Mouse (Mus musculus): ENCODE data around the gene Spata46. TPM values are rescaled to one million over a fixed set of nuclear protein-coding genes. Genes with fewer than 3 reads are reported as not detected.

The Spata46 gene
- not detected for polyA plus RNA-seq (2012; fragmentation: generic; extraction: Trizol)

GRCm38 (mm10) chr1:170308503-170308902, at the start of gene Spata46:
Spata46 (plus strand) TSS chr1:170308803.

GRCm38 (mm10) chr1:170277016-170277415, 31.6 kb upstream of the Spata46 start, which contains the start of gene Sh2d1b1:
Sh2d1b1 (plus strand) TSS chr1:170277320.

GRCm38 (mm10) chr1:170306232-170306631, 2.4 kb upstream of the Spata46 start, which contains the start of gene Gm7694:
Gm7694 (minus strand) TSS chr1:170306332.

Other genes starting within 250 kb of the Spata46 start
- 10 to 100 TPM in 1 of 2 experiments, 1 to 10 TPM in 1; 2.1 to 30.3 TPM for gene Ddr2, start 198.0 kb upstream of the Spata46 start, polyA plus RNA-seq (2012; fragmentation: generic; extraction: Trizol)
- 10 to 100 TPM in 1 of 2 experiments, 1 to 10 TPM in 1; 5.9 to 13.4 TPM for gene Uap1, start 133.8 kb upstream of the Spata46 start, polyA plus RNA-seq (2012; fragmentation: generic; extraction: Trizol)
- 1 to 10 TPM in 1 of 2 experiments, under 1 TPM in 1; 0.48 to 3.3 TPM for gene Uhmk1, start 93.4 kb upstream of the Spata46 start, polyA plus RNA-seq (2012; fragmentation: generic; extraction: Trizol)
- under 1 TPM; 0.01 TPM for gene Sh2d1b2, start 76.1 kb upstream of the Spata46 start, polyA plus RNA-seq (2012; fragmentation: generic; extraction: Trizol)
- under 1 TPM; 0.01 to 0.20 TPM for gene Sh2d1b1, start 31.5 kb upstream of the Spata46 start, polyA plus RNA-seq (2012; fragmentation: generic; extraction: Trizol)
- gene Gm7694, start 2.5 kb upstream of the Spata46 start, polyA plus RNA-seq (2012; fragmentation: generic; extraction: Trizol) = under 1 TPM; 0.01 to 0.05 TPM